Mouse (Mus musculus): Measurements from ENCODE around the gene Gal3st1.

GRCm38 (mm10) chr11:4005220-4005805 lies 21.9 kb downstream of the Gal3st1 start:
- no peak for TF ChIP-seq CTCF (IDR thresholded peaks at IDR 0.05; ENCODE audit: insufficient read depth, low read depth, low read length)
- TF ChIP-seq POLR2A (IDR thresholded peaks at IDR 0.05; ENCODE audit: insufficient read depth, low read depth, low read length): no peak

All from olfactory bulb, adult 2 months (tissue).